Mouse (Mus musculus): ENCODE data around the gene Rps6ka5. TPM values are rescaled to one million over a fixed set of nuclear protein-coding genes. Genes with fewer than 3 reads are reported as not detected.

Gene Rps6ka5
- polyA plus RNA-seq, 1 experiment from 2014 or later: 4.2 TPM

DNA sequence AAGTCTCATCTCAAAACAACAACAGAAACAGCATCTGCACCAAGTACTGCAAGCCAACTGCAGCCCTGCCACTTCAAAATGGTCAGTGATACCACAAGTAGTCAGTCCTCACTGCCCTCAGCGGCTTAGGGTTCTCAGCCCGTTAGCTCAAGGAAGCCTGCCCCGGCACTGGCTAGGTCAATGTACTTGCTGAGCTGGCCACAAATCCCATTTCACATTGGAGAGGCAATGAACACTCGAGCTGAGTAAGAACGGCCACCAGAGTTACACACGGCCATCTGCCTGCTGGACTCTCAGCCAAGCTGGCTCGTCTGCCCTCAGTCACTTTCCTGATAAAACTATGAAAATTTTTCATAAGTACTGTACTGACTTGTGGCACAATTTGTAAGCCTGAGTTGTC lies 95.5 kb downstream of the Rps6ka5 start:
- H3K9me3 ChIP-seq (replicated peaks; ENCODE audit: control insufficient read depth, low read length): no peaks in the 10 kb centered on the region
- no peak for ATAC-seq (replicated peaks; ENCODE audit: extremely low read depth, insufficient read depth, low FRiP score)
- H3K4me1 ChIP-seq (ENCODE audit: control insufficient read depth, insufficient read depth, low read length): peaks cover 1% of the 10 kb centered on the region; the same call in 1 of the 2 replicates
- H3K27me3 ChIP-seq (ENCODE audit: control insufficient read depth, insufficient read depth, low read length): no peaks in the 10 kb centered on the region
- H3K4me2 ChIP-seq (ENCODE audit: low read depth, low read length): no peak overlapping the region
- H3K4me3 ChIP-seq (ENCODE audit: low read length): no peak overlapping the region
- H3K9ac ChIP-seq (ENCODE audit: low read length): no peak overlapping the region
- 75% methylated on average over 7 of the region's 7 CpGs for WGBS
- H3K36me3 ChIP-seq (ENCODE audit: control insufficient read depth, insufficient read depth): no peaks in the 10 kb centered on the region
- no peak overlapping the region for H3K27ac ChIP-seq (ENCODE audit: low read length)

DNA sequence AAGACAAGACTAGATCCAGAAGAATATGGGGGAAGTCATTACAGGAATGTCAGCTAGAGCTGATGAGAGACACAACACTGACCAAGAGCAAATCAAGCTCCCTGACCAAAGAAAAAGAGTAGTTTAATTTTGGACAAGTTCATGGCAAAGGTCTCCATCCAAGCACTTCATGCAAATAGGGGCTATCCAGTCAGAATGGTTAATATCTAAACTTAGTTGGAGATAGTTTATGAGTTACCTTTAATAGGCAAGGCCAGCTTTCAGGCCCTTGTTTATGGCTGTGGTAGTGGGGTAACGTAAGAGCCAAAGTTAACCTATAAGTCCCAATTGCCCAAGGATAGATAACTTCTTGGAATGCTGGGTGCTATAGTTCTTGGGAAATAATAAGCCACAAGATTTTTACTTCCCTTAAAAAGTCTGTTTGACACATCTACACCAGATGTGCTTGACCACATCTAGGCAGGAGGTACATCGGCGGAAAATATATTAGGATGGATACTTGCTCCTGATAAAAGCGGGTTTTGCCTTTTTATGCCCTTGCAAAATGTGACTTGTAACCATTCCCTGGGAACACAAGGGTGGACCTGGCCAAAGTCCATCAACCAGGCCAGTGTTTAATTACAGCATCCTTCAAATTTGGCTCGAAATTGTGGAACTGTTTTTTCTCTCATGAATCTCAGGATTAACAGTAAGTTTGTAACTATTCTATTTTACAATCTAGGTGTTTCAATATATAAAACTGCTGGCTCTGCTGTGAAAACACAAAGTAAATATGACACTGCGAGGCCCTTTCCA lies 97.5 kb downstream of the Rps6ka5 start:
- Histone ChIP-seq H3K36me3 (ENCODE audit: control insufficient read depth, insufficient read depth) (no peaks in the 10 kb centered on the region), H3K9ac (ENCODE audit: low read length) (no peak overlapping the region), H3K4me3 (ENCODE audit: low read length) (no peak overlapping the region), H3K27ac (ENCODE audit: low read length) (no peak overlapping the region), H3K9me3 (replicated peaks; ENCODE audit: control insufficient read depth, low read length) (no peaks in the 10 kb centered on the region), H3K27me3 (ENCODE audit: control insufficient read depth, insufficient read depth, low read length) (no peaks in the 10 kb centered on the region), H3K4me1 (ENCODE audit: control insufficient read depth, insufficient read depth, low read length) (no peaks in the 10 kb centered on the region), H3K4me2 (ENCODE audit: low read depth, low read length) (no peak overlapping the region)
- ATAC-seq (replicated peaks; ENCODE audit: extremely low read depth, insufficient read depth, low FRiP score): no peak
- WGBS: 89% methylated on average over 6 of the region's 6 CpGs

DNA sequence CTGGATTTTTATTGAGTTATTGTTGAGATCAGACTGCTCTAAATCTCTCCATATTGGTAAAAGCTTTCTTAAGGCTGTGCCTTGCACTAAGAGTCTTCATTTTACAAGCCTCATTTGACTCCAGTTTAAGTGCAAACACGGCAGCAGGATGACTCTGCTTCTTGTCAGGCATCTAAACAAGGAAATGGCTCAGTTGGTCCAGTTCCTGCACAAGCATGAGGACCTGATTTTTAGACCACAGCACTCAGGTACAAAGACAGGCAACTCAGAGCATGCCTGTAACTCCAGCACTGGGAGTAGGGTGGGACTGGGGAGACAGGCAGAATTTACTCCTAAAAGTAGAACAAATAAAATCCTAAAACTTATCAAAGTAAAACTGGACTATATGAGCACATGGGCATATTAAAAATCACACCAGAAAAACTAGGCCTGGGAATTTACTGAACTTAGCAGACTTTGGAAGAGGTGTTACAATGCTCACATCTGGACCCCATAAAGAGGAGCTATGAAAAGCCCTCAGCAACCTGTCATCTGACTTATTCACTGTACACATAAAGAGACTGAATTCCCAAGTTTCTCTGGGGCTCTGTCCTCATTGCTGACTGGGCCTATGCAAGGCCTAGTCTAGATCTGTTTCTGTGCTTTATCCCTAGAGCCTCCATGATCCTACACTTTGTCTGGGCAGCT lies 99.6 kb downstream of the Rps6ka5 start:
- H3K4me3 ChIP-seq (ENCODE audit: low read length): no peak overlapping the region
- H3K36me3 ChIP-seq (ENCODE audit: control insufficient read depth, insufficient read depth): no peaks in the 10 kb centered on the region
- no peaks in the 10 kb centered on the region for H3K4me1 ChIP-seq (ENCODE audit: control insufficient read depth, insufficient read depth, low read length)
- no peaks in the 10 kb centered on the region for H3K9me3 ChIP-seq (replicated peaks; ENCODE audit: control insufficient read depth, low read length)
- H3K27ac ChIP-seq (ENCODE audit: low read length): no peak overlapping the region
- no peak overlapping the region for H3K4me2 ChIP-seq (ENCODE audit: low read depth, low read length)
- no peak for ATAC-seq (replicated peaks; ENCODE audit: extremely low read depth, insufficient read depth, low FRiP score)
- H3K9ac ChIP-seq (ENCODE audit: low read length): no peak overlapping the region
- 33% methylated on average over 1 of the region's 1 CpGs for WGBS
- no peaks in the 10 kb centered on the region for H3K27me3 ChIP-seq (ENCODE audit: control insufficient read depth, insufficient read depth, low read length)

DNA sequence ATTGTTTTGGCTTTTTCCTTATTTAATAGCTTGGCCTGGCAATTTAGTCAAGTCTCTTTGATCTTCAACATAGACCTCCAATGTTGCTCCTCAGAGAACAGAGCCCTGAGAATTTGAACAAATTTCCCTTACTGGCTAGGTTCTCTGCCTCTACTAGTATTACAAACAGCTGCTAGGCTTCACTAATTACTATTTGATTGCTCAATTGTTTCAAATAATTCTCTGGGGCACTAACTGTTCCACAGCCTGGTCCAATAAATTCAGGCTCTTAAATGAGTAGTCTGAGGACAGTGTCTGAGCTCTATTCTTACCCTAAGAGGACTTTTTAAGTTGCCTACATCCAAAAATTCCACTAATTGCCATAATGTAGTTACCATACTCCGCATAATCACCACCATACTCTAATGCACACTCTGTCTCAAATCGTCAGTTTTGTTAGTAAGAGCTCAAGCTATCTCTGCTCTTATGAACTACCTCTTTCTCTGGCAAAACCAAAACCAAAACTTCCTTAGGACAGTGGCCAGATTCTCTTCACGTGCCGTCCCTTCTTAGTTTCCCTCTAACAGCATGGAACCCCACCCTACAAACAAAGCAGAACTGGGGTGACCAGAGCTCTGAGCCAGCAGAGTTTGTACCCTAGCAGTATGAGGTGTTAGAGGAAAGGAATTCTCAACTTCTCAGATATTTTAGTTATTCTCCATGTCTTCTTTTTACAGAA lies 100.4 kb downstream of the Rps6ka5 start:
- ATAC-seq (replicated peaks; ENCODE audit: extremely low read depth, insufficient read depth, low FRiP score): no peak
- WGBS: 69% methylated on average over 4 of the region's 4 CpGs
- Histone ChIP-seq H3K36me3 (ENCODE audit: control insufficient read depth, insufficient read depth) (no peaks in the 10 kb centered on the region), H3K27ac (ENCODE audit: low read length) (no peak overlapping the region), H3K4me1 (ENCODE audit: control insufficient read depth, insufficient read depth, low read length) (no peaks in the 10 kb centered on the region), H3K9ac (ENCODE audit: low read length) (no peak overlapping the region), H3K9me3 (replicated peaks; ENCODE audit: control insufficient read depth, low read length) (no peaks in the 10 kb centered on the region), H3K4me2 (ENCODE audit: low read depth, low read length) (no peak overlapping the region), H3K27me3 (ENCODE audit: control insufficient read depth, insufficient read depth, low read length) (no peaks in the 10 kb centered on the region), H3K4me3 (ENCODE audit: low read length) (no peak overlapping the region)

DNA sequence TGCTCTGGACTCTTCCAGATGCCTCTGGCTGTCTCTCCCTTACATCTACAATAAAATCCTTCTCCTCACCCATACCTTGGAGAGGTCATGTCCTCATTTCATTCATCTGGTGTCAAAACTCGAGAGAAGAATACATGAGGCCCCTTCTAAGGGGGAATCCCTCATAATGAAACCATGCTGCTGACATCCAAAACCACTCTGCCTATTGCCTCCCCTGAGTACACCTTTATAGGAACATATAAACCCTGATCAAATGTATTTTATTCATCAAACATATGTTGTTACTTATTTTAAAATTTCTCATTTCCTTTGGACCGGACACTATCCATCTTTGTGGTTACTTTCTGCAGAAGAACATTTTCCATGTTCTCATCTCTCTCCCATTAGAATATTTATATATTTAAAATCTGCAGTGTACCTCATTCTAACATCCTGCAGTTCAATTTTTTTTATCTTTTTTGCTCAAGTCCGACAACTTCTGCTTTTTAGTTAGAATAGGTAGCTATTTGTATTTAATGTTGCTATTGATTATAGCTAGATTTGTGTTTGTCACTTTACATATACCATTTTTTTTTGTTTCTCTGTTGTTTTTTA lies 101.8 kb downstream of the Rps6ka5 start:
- Histone ChIP-seq H3K4me3 (ENCODE audit: low read length) (no peak overlapping the region), H3K9me3 (replicated peaks; ENCODE audit: control insufficient read depth, low read length) (no peaks in the 10 kb centered on the region), H3K9ac (ENCODE audit: low read length) (no peak overlapping the region), H3K27me3 (ENCODE audit: control insufficient read depth, insufficient read depth, low read length) (no peaks in the 10 kb centered on the region), H3K4me2 (ENCODE audit: low read depth, low read length) (no peak overlapping the region), H3K4me1 (ENCODE audit: control insufficient read depth, insufficient read depth, low read length) (no peaks in the 10 kb centered on the region), H3K27ac (ENCODE audit: low read length) (no peak overlapping the region), H3K36me3 (ENCODE audit: control insufficient read depth, insufficient read depth) (no peaks in the 10 kb centered on the region)
- 82% methylated on average over 3 of the region's 3 CpGs for WGBS
- no peak for ATAC-seq (replicated peaks; ENCODE audit: extremely low read depth, insufficient read depth, low FRiP score)

DNA sequence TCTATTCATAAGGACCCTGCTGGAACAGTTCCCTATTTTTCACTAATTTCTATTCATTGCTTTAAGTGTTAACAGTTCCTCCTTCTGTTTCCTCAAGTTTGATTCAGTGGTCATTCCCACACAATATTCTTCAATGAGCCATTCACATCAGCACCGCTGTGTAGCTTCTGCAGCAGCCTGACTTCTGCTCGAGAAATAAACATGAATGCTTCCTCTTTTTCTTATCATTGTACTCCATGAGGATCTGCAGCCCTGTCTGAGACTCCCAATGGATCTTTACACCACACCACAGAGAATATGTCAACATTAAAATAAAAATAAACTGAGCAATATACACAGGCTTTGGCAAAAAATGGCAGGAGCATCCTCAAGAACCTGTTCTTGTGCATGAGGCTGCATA lies 111.5 kb downstream of the Rps6ka5 start:
- Histone ChIP-seq H3K4me2 (ENCODE audit: low read depth, low read length) (no peak overlapping the region), H3K4me1 (ENCODE audit: control insufficient read depth, insufficient read depth, low read length) (peaks cover 3% of the 10 kb centered on the region; the same call in 1 of the 2 replicates), H3K27ac (ENCODE audit: low read length) (no peak overlapping the region), H3K4me3 (ENCODE audit: low read length) (no peak overlapping the region), H3K9me3 (replicated peaks; ENCODE audit: control insufficient read depth, low read length) (no peaks in the 10 kb centered on the region), H3K27me3 (ENCODE audit: control insufficient read depth, insufficient read depth, low read length) (no peaks in the 10 kb centered on the region), H3K36me3 (ENCODE audit: control insufficient read depth, insufficient read depth) (no peaks in the 10 kb centered on the region), H3K9ac (ENCODE audit: low read length) (no peak overlapping the region)
- 54% methylated on average over 2 of the region's 2 CpGs for WGBS
- no peak for ATAC-seq (replicated peaks; ENCODE audit: extremely low read depth, insufficient read depth, low FRiP score)

DNA sequence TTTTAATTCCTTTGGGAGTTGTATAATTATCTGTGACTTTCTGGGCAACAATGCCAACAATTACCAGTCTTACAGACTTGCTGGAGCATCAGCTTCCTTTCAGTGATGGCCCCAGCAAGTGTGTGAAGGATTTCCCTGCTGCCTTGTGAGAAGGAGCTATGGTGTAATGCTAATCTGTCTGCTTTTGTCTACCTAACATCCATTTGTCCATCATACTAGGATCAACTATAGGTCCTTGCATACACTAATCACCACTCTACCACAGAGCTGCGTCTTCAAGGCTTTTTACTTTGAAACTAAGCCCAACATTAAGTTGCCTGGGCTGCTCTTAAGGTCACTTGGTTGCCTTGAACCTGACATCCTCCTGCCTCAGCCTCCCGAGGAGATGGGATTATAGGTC lies 112.9 kb downstream of the Rps6ka5 start:
- H3K4me1 ChIP-seq (ENCODE audit: control insufficient read depth, insufficient read depth, low read length): peaks cover 3% of the 10 kb centered on the region; the same call in 1 of the 2 replicates
- no peaks in the 10 kb centered on the region for H3K9me3 ChIP-seq (replicated peaks; ENCODE audit: control insufficient read depth, low read length)
- no peak overlapping the region for H3K4me3 ChIP-seq (ENCODE audit: low read length)
- H3K27ac ChIP-seq (ENCODE audit: low read length): no peak overlapping the region
- H3K27me3 ChIP-seq (ENCODE audit: control insufficient read depth, insufficient read depth, low read length): no peaks in the 10 kb centered on the region
- no peak overlapping the region for H3K9ac ChIP-seq (ENCODE audit: low read length)
- H3K4me2 ChIP-seq (ENCODE audit: low read depth, low read length): no peak overlapping the region
- 90% methylated on average over 2 of the region's 2 CpGs for WGBS
- no peak for ATAC-seq (replicated peaks; ENCODE audit: extremely low read depth, insufficient read depth, low FRiP score)
- H3K36me3 ChIP-seq (ENCODE audit: control insufficient read depth, insufficient read depth): no peaks in the 10 kb centered on the region

DNA sequence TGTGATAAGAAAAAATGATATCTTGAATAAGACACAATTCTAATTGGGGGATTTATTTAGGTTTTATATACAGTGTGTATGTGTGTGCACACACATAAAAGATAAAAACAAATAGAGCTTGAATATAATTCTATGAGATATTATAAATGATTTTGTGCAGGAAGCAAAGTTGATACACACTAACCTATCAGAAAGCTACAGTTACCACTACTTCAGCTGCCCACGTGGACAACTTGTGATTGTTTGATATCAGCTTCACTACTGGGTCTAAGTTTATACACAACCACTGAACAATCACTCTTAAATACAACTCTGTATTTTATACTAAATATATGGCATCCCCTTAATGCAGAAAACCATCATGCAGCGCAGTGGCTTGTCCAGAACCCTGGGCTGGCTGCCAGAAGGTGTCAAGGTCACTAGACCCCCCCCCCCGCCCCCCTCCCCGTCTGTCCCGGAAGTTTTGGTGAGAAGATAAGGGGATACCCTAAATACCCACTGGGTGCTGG lies 113.5 kb downstream of the Rps6ka5 start:
- 34% methylated on average over 5 of the region's 5 CpGs for WGBS
- ATAC-seq (replicated peaks; ENCODE audit: extremely low read depth, insufficient read depth, low FRiP score): no peak; the same call in 1 of the 2 replicates
- H3K9ac ChIP-seq (ENCODE audit: low read length): no peak overlapping the region

More for the DNA sequence above, 113.5 kb downstream of the Rps6ka5 start:
- Histone ChIP-seq H3K9me3 (replicated peaks; ENCODE audit: control insufficient read depth, low read length) (no peaks in the 10 kb centered on the region), H3K27ac (ENCODE audit: low read length) (no peak overlapping the region), H3K4me1 (ENCODE audit: control insufficient read depth, insufficient read depth, low read length) (peaks cover 3% of the 10 kb centered on the region; the same call in 1 of the 2 replicates), H3K27me3 (ENCODE audit: control insufficient read depth, insufficient read depth, low read length) (no peaks in the 10 kb centered on the region), H3K4me2 (ENCODE audit: low read depth, low read length) (no peak overlapping the region), H3K4me3 (ENCODE audit: low read length) (no peak overlapping the region), H3K36me3 (ENCODE audit: control insufficient read depth, insufficient read depth) (no peaks in the 10 kb centered on the region)
